Mouse (Mus musculus): ENCODE data around the gene Trappc3. TPM values are rescaled to one million over a fixed set of nuclear protein-coding genes. Genes with fewer than 3 reads are reported as not detected.

The Trappc3 gene
- polyA plus RNA-seq, 1 experiment: 20.5 TPM

- Histone ChIP-seq H3K27me3 (ENCODE audit: control insufficient read depth, insufficient read depth, low read length) (no peaks in the 10 kb centered on the region), H3K27ac (ENCODE audit: control insufficient read depth, insufficient read depth, low read depth, low read length) (no peak overlapping the region), H3K4me3 (ENCODE audit: control insufficient read depth, low read depth, low read length) (no peak overlapping the region), H3K36me3 (ENCODE audit: control insufficient read depth, insufficient read depth, low read length) (no peaks in the 10 kb centered on the region), H3K4me1 (ENCODE audit: control insufficient read depth, insufficient read depth, low read length) (peaks cover 26% of the 10 kb centered on the region)
- no peak for TF ChIP-seq POLR2A (IDR thresholded peaks at IDR 0.05; ENCODE audit: control insufficient read depth, low read depth, low read length)
- no peak for TF ChIP-seq CTCF (IDR thresholded peaks at IDR 0.05; ENCODE audit: control insufficient read depth, insufficient read depth, insufficient replicate concordance, low read depth, low read length)
Observed at GRCm38 (mm10) chr4:126252411-126253237, 9.5 kb upstream of the Trappc3 start.

DNA sequence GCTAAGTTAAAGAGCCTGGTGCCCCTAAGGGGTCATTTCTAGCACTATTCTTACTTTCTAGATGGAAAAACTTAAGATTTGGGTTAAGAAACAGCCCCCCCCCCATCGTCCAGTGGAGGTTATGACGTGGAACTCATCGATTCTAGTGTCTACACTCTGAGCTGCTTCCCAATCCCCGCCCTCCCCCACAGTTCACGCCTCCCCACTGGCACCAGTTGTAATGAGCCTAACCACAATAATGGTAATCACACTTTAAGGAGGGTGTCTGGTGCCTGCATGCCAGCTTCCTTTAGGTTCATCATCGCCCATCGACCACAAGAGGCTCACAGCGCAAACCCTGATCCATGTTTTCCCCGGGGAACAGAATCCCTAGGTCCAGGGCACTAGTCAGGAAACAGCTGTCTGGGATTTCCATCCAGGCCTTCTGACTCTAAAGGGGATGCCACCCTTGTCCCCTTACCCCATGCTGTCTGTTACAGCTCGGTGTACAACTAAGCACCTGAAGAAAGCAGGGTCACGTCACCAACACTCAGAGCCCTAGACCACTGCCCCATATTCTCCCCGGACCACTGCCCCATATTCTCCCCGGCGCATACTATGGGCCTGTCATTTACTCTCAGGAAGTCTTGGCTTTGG lies 8.4 kb upstream of the Trappc3 start:
- Histone ChIP-seq H3K27me3 (ENCODE audit: control insufficient read depth, insufficient read depth, low read length) (no peaks in the 10 kb centered on the region), H3K36me3 (ENCODE audit: control insufficient read depth, insufficient read depth, low read length) (no peaks in the 10 kb centered on the region), H3K27ac (ENCODE audit: control insufficient read depth, insufficient read depth, low read depth, low read length) (no peak overlapping the region), H3K4me1 (ENCODE audit: control insufficient read depth, insufficient read depth, low read length) (peaks cover 28% of the 10 kb centered on the region), H3K4me3 (ENCODE audit: control insufficient read depth, low read depth, low read length) (no peak overlapping the region)
- TF ChIP-seq CTCF (IDR thresholded peaks at IDR 0.05; ENCODE audit: control insufficient read depth, insufficient read depth, insufficient replicate concordance, low read depth, low read length) (no peak), POLR2A (IDR thresholded peaks at IDR 0.05; ENCODE audit: control insufficient read depth, low read depth, low read length) (no peak)

DNA sequence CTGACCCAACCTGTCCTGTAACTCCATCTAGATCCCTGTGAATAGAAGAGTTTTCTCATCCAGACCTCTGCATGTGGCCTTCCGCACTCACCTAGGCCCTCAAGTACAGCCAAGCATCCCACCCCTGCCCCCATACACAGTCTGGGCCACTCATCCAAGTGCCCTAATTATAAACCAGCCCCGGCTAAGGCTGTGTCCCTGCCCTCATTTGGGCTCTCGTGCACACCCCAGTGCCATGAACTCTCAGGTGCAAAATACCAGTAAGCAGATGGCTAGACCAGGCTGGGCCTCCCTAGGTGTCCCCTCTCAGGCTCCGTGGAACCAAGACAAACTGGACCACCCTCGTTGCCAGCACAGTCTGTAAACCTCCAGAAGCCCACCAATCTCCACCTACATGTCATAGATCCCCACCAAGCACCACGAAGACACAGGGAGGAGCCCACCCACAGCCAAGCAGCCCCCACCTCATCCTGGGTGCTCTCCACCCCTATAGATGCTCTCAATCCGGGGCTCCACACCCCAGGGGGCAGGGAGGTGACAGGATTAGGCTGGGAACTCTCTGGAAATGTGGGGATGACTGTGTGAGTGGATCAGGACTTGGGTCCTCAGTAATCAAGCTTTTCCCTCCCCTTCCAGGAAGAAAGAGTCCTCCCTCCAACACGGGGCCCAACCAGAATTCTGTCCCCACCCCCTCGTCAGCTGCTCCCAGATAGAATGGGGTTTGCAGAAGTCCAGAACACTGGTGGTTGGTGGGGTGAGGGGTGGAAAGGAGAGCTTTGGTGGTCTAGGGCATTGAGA lies 7.6 kb upstream of the Trappc3 start:
- H3K27ac ChIP-seq (ENCODE audit: control insufficient read depth, insufficient read depth, low read depth, low read length): no peak overlapping the region
- peak overlapping the region; percentile 88 for H3K4me3 ChIP-seq (ENCODE audit: control insufficient read depth, low read depth, low read length)
- H3K27me3 ChIP-seq (ENCODE audit: control insufficient read depth, insufficient read depth, low read length): no peaks in the 10 kb centered on the region
- H3K4me1 ChIP-seq (ENCODE audit: control insufficient read depth, insufficient read depth, low read length): peaks cover 29% of the 10 kb centered on the region
- H3K36me3 ChIP-seq (ENCODE audit: control insufficient read depth, insufficient read depth, low read length): no peaks in the 10 kb centered on the region
- TF ChIP-seq CTCF (IDR thresholded peaks at IDR 0.05; ENCODE audit: control insufficient read depth, insufficient read depth, insufficient replicate concordance, low read depth, low read length) (no peak), POLR2A (IDR thresholded peaks at IDR 0.05; ENCODE audit: control insufficient read depth, low read depth, low read length) (no peak)

DNA sequence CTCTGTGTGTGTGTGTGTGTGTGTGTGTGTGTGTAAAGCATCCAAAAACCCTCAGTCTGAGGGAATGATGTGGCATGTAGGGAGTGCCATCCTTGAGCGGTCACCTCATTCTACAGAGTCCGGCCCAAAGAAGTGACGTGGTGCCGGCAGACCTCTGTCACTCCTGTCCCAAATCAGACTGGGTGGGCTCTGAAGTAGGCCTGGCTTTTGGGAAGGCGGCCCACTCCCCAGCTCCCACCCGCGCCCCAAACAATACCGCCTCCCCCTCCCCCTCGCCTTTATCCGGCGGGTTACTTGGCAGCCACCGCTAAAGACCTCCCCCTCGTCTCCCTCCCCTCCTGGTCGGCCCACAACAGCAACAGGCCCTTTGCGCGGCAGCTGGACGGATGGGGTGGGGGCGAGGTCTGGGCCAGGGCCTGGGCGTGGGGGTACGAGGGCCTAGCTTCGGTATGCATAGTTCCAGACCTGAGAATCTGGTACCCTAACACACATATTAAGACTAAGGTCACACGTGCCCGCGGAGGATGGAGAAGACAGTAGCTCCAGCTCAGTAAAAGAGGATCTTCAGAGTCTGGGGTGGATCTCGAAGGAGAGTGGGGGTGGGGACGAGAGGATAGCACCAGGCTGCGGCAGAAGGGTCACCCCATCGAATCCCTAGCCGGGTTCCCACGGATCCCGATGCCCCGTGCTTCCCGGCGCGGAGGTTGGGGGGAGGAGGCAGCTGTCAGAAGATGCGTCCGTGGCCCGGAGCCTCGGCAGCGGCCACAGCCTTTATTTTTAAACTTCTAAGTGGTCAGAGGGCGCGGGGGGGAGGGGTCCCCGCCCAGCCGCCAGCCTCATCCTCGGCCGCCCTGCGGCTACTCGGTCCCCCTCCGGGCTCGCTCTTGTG lies 6.8 kb upstream of the Trappc3 start:
- Histone ChIP-seq H3K27ac (ENCODE audit: control insufficient read depth, insufficient read depth, low read depth, low read length) (peak overlapping the region; percentile 92), H3K4me1 (ENCODE audit: control insufficient read depth, insufficient read depth, low read length) (peaks cover 35% of the 10 kb centered on the region), H3K4me3 (ENCODE audit: control insufficient read depth, low read depth, low read length) (peak overlapping the region; percentile 88), H3K36me3 (ENCODE audit: control insufficient read depth, insufficient read depth, low read length) (no peaks in the 10 kb centered on the region), H3K27me3 (ENCODE audit: control insufficient read depth, insufficient read depth, low read length) (no peaks in the 10 kb centered on the region)
- no peak for TF ChIP-seq CTCF (IDR thresholded peaks at IDR 0.05; ENCODE audit: control insufficient read depth, insufficient read depth, insufficient replicate concordance, low read depth, low read length)
- no peak for TF ChIP-seq POLR2A (IDR thresholded peaks at IDR 0.05; ENCODE audit: control insufficient read depth, low read depth, low read length)

DNA sequence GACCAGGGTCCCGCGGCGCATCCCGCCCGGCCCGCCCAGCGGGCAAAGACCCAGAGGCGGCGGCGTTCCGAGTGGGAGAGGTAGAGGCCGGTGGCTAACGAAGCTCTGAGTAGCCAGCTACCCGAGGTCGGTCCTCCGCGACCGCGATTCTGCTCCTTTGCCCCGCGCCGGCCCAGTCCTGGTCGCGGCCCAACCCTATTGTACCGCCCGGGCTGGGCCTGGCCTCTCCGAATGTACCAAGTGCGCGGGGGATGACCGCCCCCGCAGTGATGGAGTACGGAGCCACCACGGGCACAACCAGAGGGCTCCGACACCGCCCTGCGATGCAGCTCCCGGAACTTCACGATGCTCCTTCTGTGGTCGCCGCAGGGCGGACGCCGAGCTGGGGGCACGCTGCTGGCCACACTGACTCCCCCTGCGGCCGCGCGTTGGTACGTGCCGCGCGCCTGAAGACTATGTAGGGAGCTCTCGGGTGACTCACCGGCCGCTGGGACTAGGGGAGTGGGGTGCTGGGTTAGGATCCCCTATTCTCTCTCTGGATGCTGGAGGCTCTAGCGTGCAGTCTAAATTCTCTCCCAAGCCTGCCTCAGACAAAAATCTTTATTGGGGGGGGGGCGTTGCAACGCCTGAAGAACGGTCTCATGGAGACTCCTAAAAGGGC lies 5.9 kb upstream of the Trappc3 start, which contains the start of gene Map7d1:
Gene Map7d1, minus strand, starts transcription at position 213 of the 661 bp plus-strand sequence.
- Histone ChIP-seq H3K4me1 (ENCODE audit: control insufficient read depth, insufficient read depth, low read length) (peaks cover 44% of the 10 kb centered on the region), H3K27ac (ENCODE audit: control insufficient read depth, insufficient read depth, low read depth, low read length) (peak within 1 kb of the TSS; percentile 92), H3K27me3 (ENCODE audit: control insufficient read depth, insufficient read depth, low read length) (no peaks in the 10 kb centered on the region), H3K4me3 (ENCODE audit: control insufficient read depth, low read depth, low read length) (peak within 1 kb of the TSS; percentile 88), H3K36me3 (ENCODE audit: control insufficient read depth, insufficient read depth, low read length) (no peaks in the 10 kb centered on the region)
- TF ChIP-seq CTCF (IDR thresholded peaks at IDR 0.05; ENCODE audit: control insufficient read depth, insufficient read depth, insufficient replicate concordance, low read depth, low read length) (no peak), POLR2A (IDR thresholded peaks at IDR 0.05; ENCODE audit: control insufficient read depth, low read depth, low read length) (peak; percentile 88)
